Mouse (Mus musculus) small intestine, adult 2 months (tissue): ENCODE results near the gene Tmpo.

ENCODE experiments used
- CTCF ChIP-seq: fragments of 200-500 bp; IDR thresholded peaks from 2 replicates; pipeline ENCODE4 v1.5.1; 2012; ENCODE audit warnings: low read depth, mild to moderate bottlenecking, control low read depth, inconsistent platforms, low read length, moderate library complexity, mixed read lengths; ENCODE audit not compliant: insufficient replicate concordance, insufficient read length; ENCODE audit errors: extremely low read depth
- POLR2A ChIP-seq: fragments of 200-500 bp; IDR thresholded peaks from 2 replicates; pipeline ENCODE4 v1.6.1; 2012; ENCODE audit warnings: low read depth, mild to moderate bottlenecking, control low read depth, inconsistent platforms, low read length, moderate library complexity

GRCm38 (mm10) chr10:91197704-91198103 lies 16.6 kb upstream of the Tmpo start:
- TF ChIP-seq CTCF (no peak), POLR2A (no peak)
